Mouse (Mus musculus) ovary, postnatal 36 days (tissue): ENCODE data around the gene Gmpr.
"Not testable (repeated sequence)": the region's sequence is repeated elsewhere in the genome, so short reads cannot be mapped to it uniquely, and the experiment has no call there.

Experiments used
- DNase-seq: peaks from one replicate; pipeline ENCODE4 v3.0.0; 2022; ENCODE audit warnings: low spot score, mixed read lengths

Gmpr gene

GRCm38 (mm10) chr13:45507274-45508229, at the start of gene Gmpr:
TSS of gene Gmpr (plus strand) at chr13:45507444.
- peak; percentile 84 for DNase-seq

GRCm38 (mm10) chr13:45457459-45457858, 49.8 kb upstream of the Gmpr start:
- DNase-seq = no peak

GRCm38 (mm10) chr13:45460177-45460576, 47.1 kb upstream of the Gmpr start:
- DNase-seq = no peak

- DNase-seq = no peak
Measured at GRCm38 (mm10) chr13:45461370-45461958, 45.8 kb upstream of the Gmpr start.

GRCm38 (mm10) chr13:45465616-45466015, 41.6 kb upstream of the Gmpr start:
- DNase-seq = peak; percentile 56

GRCm38 (mm10) chr13:45466031-45466519, 41.2 kb upstream of the Gmpr start:
- peak; percentile 13 for DNase-seq

GRCm38 (mm10) chr13:45468751-45469150, 38.5 kb upstream of the Gmpr start:
- DNase-seq = no peak

- peak; percentile 39 for DNase-seq
Measured at GRCm38 (mm10) chr13:45469481-45470301, 37.6 kb upstream of the Gmpr start.

- DNase-seq = no peak
Measured at GRCm38 (mm10) chr13:45473311-45473710, 33.9 kb upstream of the Gmpr start.

- no peak for DNase-seq
Measured at GRCm38 (mm10) chr13:45475297-45475696, 31.9 kb upstream of the Gmpr start.

GRCm38 (mm10) chr13:45477183-45477582, 30.1 kb upstream of the Gmpr start:
- DNase-seq = peak; percentile 63

- no peak for DNase-seq
Measured at GRCm38 (mm10) chr13:45479951-45480350, 27.3 kb upstream of the Gmpr start.

GRCm38 (mm10) chr13:45483215-45483614, 24.0 kb upstream of the Gmpr start:
- no peak for DNase-seq

- not testable (repeated sequence) for DNase-seq
Measured at GRCm38 (mm10) chr13:45483949-45484348, 23.3 kb upstream of the Gmpr start.

GRCm38 (mm10) chr13:45485602-45486001, 21.6 kb upstream of the Gmpr start:
- no peak for DNase-seq

- DNase-seq = peak; percentile 64
Measured at GRCm38 (mm10) chr13:45486598-45486997, 20.6 kb upstream of the Gmpr start.

GRCm38 (mm10) chr13:45491991-45492732, 15.1 kb upstream of the Gmpr start:
- DNase-seq = no peak

GRCm38 (mm10) chr13:45493846-45494245, 13.4 kb upstream of the Gmpr start:
- DNase-seq = no peak

- DNase-seq = no peak
Measured at GRCm38 (mm10) chr13:45498623-45499022, 8.6 kb upstream of the Gmpr start.

- no peak for DNase-seq
Measured at GRCm38 (mm10) chr13:45499391-45499790, 7.9 kb upstream of the Gmpr start.

- DNase-seq = no peak
Measured at GRCm38 (mm10) chr13:45499906-45500305, 7.3 kb upstream of the Gmpr start.
